Mouse (Mus musculus) kidney, adult 2 months (tissue): Measurements from ENCODE around the gene Traf6. TPM values are rescaled to one million over a fixed set of nuclear protein-coding genes. Genes with fewer than 3 reads are reported as not detected.

Source experiments
- DNase-seq: peaks from one replicate; pipeline ENCODE4 v3.0.0; 2021
- H3K27ac ChIP-seq: fragments of 200-500 bp; 2 replicates; pipeline ENCODE4 v1.5.1; 2012; ENCODE audit warnings: low read depth, low read length, control low read depth, inconsistent platforms; ENCODE audit not compliant: insufficient read depth
- H3K27me3 ChIP-seq: fragments of 200-500 bp; replicated peaks from 2 replicates; pipeline ENCODE4 v1.6.1; 2012; ENCODE audit warnings: mild to moderate bottlenecking, moderate library complexity, low read length, inconsistent platforms; ENCODE audit not compliant: control insufficient read depth, insufficient read depth
- H3K36me3 ChIP-seq: fragments of 200-500 bp; 2 replicates; pipeline ENCODE4 v1.6.1; 2012; ENCODE audit warnings: mild to moderate bottlenecking, moderate library complexity, low read length, inconsistent platforms; ENCODE audit not compliant: control insufficient read depth, insufficient read depth
- H3K4me1 ChIP-seq: fragments of 200-500 bp; 2 replicates; pipeline ENCODE4 v1.6.1; 2011; ENCODE audit warnings: low read length; ENCODE audit not compliant: control insufficient read depth, insufficient read depth
- H3K4me3 ChIP-seq: fragments of 200-500 bp; 2 replicates; pipeline ENCODE4 v1.5.1; 2011; ENCODE audit warnings: mild to moderate bottlenecking, low read depth, low read length, control low read depth; ENCODE audit not compliant: insufficient read depth
- CTCF ChIP-seq: fragments of 200-500 bp; conservative IDR thresholded peaks from 2 replicates; pipeline ENCODE4 v1.5.1; 2011; ENCODE audit warnings: low read depth, mild to moderate bottlenecking, control low read depth, low read length, moderate library complexity, mixed read lengths; ENCODE audit not compliant: insufficient read depth, insufficient read length
- POLR2A ChIP-seq: fragments of 200-500 bp; IDR thresholded peaks from one replicate; pipeline ENCODE4 v1.6.1; 2011; ENCODE audit warnings: low read depth, low read length, control low read depth
- WGBS: fragments of 180-500 bp; shearing (Covaris S2); methylation state at CpG from one replicate; pipeline ENCODE4 v1.1.7; 2018; 5-methylcytosine and 5-hydroxymethylcytosine counted together
- polyA plus RNA-seq: library from polyadenylated mRNA; depleted of rRNA; stranded (reverse); fragments of >200 nt; gene quantifications from 2 replicates; pipeline ENCODE4 v1.2.3, GENCODE M21; 2012; rRNA removed

Traf6 gene
- 10.6 and 10.8 TPM in 2 replicates for polyA plus RNA-seq

DNA sequence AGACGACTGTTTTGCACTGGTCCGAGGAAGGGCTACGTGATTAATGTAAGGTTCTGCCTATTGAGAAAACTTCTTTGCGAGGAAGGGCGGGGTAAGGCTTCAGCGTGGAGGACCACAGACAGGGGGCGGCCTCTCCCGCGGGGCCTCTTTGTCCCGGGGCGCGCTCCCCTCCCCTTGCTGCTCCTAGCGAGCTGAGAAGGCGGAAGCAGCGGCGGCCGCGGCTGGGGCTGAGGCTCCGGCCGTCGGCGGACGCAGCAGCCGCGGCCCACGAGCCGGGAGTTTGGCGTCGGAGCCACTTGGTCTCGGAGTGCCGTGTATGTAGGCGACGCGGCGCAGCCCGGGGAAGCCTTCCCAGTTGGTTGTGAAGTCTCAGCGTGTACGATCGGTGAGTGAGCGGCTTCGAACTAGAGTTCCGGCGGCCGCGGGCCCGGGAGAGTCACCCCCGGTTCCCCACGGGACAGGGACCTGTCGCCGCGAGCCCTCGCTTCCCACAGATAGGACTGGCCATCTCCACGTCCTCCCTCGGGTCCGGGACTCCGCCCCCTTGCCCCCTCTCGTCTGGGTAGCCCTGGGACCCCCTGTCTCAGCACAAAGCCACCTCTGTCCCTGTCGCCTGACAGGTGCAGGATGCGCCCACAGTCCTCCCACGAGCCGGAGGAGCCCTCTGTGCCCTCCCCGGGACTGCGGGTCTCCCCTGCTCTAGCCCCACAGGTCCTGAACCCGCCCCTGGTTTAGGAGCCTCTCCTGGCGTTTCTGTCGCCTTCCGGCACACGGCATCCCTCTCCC lies at the start of gene Traf6:
Gene Traf6, plus strand, starts transcription at position 194 of the 786 bp plus-strand sequence.
- peak within 1 kb of the TSS; percentile 98 for H3K4me3 ChIP-seq
- H3K4me1 ChIP-seq: peaks cover 6% of the 10 kb centered on the region; the same call in 1 of the 2 replicates
- no peaks in the 10 kb centered on the region for H3K27me3 ChIP-seq
- H3K36me3 ChIP-seq: no peaks in the 10 kb centered on the region
- peak within 1 kb of the TSS; percentile 49; the same call in 1 of the 2 replicates for H3K27ac ChIP-seq
- TF ChIP-seq CTCF (peak; percentile 68), POLR2A (peak; percentile 28)
- under 1% methylated on average over 68 of the region's 68 CpGs for WGBS
- peak; percentile 90 for DNase-seq

DNA sequence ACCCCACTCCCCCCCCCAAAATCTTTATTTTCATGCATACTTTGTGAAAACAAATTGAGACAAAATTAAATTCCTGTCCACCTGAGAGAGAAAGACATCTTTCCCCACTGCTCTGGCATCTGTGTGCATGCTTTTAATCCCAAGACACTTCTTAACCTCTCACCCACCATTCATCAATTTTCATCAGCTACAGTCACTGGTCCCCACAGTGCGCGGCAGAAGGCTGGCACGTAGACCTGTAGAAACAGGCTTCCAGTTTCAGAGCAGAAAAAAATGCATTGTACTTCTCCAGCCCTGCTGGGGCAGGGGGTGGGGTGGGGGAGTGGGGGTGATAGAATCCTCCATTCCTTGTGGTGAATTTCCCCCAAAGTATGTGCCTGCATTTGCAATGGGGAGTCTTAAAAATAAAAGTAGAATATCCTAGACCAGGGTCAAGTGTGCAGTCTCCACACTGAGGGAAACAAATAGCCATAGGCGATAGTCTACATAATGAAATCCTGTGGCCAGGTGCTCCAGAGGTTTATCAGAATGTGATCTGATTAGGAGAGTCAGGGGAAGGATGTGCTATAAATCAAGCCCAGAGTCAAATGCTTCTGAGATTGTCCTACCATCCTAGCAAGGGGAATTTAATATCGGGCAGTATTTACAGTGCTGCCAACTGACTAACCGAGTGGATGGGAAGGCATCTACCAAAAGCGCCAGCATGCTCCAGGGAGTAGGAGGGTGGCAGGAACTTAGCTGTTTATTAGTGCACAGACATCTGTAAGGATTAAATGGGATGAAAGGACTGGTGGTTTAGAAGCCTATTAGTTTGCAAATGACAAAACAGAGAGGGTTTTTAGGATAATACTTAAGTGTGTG lies 39.0 kb upstream of the Traf6 start:
- Histone ChIP-seq H3K27ac (no peak overlapping the region), H3K27me3 (no peaks in the 10 kb centered on the region), H3K4me3 (no peak overlapping the region), H3K36me3 (no peaks in the 10 kb centered on the region), H3K4me1 (no peaks in the 10 kb centered on the region)
- TF ChIP-seq CTCF: no peak
- TF ChIP-seq POLR2A: no peak
- no peak for DNase-seq
- 32% methylated on average over 7 of the region's 7 CpGs for WGBS

DNA sequence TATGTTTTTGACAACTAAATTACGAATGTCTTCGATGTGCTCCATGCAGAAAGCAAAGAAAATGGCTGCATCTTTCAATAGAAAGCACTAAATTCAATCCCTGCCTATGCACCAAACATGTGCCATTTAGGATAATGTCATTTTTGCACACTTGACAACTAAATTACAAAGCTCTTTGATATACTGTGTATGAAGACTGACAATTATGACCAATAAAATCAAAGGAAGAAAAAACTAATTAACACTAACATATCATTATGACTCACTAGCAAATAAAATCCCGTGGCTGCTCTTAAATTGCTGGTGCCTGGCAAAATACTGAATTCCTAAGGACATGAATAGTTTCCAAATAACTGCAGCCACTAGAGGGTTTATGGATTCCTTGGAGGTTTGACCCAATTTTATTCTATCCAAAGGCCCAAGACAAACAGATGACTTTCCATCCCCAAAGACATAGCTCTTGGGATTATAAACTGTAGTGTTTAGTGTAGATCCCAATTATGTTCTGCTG lies 38.3 kb upstream of the Traf6 start:
- WGBS: 69% methylated on average over 3 of the region's 3 CpGs

DNA sequence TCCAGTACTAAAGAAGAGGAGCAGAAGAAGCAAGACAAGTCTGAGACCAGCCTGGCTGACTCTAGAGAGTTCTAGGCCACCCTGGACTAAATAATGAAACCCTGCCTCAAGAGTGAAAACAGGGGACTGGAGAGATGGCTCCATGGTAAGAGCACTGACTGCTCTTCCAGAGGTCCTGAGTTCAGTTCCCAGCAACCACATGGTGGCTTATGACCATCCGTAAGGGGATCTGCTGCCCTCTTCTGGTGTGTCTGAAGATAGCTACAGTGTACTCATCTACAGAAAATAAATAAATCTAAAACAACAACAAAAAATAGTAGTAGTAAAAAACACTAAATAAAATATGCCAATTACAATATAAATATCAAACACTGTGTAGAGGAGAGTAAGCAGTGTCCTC lies 32.4 kb upstream of the Traf6 start:
- TF ChIP-seq POLR2A (no peak), CTCF (no peak)
- Histone ChIP-seq H3K4me1 (no peaks in the 10 kb centered on the region), H3K4me3 (no peak overlapping the region), H3K36me3 (no peaks in the 10 kb centered on the region), H3K27ac (no peak overlapping the region), H3K27me3 (no peaks in the 10 kb centered on the region; the same call in 1 of the 2 replicates)
- DNase-seq: no peak
- 100% methylated on average over 1 of the region's 1 CpGs for WGBS

More for the DNA sequence above, 38.3 kb upstream of the Traf6 start:
- Histone ChIP-seq H3K36me3 (no peaks in the 10 kb centered on the region), H3K4me1 (no peaks in the 10 kb centered on the region), H3K27ac (no peak overlapping the region), H3K4me3 (no peak overlapping the region), H3K27me3 (no peaks in the 10 kb centered on the region)
- no peak for DNase-seq
- TF ChIP-seq POLR2A (no peak), CTCF (no peak)

DNA sequence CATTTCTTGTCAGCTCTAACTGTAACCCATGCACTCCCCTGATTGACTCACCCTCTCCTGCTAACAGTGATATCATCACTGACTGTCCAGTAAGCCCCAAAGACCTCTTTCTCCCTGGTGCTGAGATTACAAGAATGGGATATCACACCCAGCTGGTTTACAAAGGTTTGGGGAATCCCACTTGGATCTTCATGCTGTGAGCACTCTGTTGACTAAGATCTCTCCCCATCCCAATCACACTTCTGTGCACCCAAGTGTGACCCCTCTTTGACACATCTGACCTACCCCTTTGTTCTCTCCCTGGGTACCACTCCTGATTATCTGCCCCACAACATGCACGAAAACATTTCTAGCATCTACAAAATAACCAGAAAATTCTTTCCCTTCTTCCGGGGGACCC lies 29.9 kb upstream of the Traf6 start:
- DNase-seq: no peak
- Histone ChIP-seq H3K4me1 (no peaks in the 10 kb centered on the region), H3K36me3 (no peaks in the 10 kb centered on the region), H3K27ac (no peak overlapping the region), H3K27me3 (no peaks in the 10 kb centered on the region; the same call in 1 of the 2 replicates), H3K4me3 (no peak overlapping the region)
- TF ChIP-seq POLR2A: no peak
- TF ChIP-seq CTCF: no peak
- 70% methylated on average over 2 of the region's 2 CpGs for WGBS

DNA sequence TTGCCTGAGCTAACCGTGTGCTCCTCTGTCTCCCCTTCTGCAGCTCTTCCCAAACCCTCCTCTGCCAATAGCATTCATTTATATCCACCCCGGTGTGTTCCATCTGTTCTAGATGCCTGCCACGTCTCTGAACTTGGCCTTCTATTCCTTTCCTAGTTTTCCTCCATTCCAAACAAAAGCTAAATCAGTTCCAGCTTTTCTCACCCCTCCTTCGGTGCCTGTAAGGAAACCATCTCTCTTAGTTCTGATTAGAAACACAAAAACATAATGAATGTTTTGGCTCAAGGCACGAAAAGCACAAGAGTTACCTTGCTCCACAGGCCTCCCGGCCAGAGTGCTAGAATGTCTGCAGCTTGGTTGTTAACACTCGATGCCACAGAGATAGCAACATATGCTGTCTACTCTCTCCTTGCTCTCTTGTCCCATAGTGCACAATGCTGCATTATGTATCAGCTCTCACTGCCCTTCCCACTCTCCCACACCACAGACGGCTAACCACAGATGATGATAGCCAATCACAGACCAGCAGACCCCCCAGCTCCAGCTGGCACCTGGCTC lies 29.0 kb upstream of the Traf6 start, which contains the start of the genes Rag1 and B230118H07Rik:
Gene Rag1, minus strand, starts transcription at position 388 of the 558 bp plus-strand sequence.
Gene B230118H07Rik, minus strand, starts transcription at position 419 of the 558 bp plus-strand sequence.
- no peaks in the 10 kb centered on the region for H3K4me1 ChIP-seq
- no peaks in the 10 kb centered on the region for H3K36me3 ChIP-seq
- no peaks in the 10 kb centered on the region; the same call in 1 of the 2 replicates for H3K27me3 ChIP-seq
- no peak within 1 kb of the TSS for H3K27ac ChIP-seq
- DNase-seq: no peak
- WGBS: 44% methylated on average over 8 of the region's 8 CpGs
- TF ChIP-seq CTCF (no peak), POLR2A (no peak)
- no peak within 1 kb of the TSS for H3K4me3 ChIP-seq
